In the genomic region with DNA sequence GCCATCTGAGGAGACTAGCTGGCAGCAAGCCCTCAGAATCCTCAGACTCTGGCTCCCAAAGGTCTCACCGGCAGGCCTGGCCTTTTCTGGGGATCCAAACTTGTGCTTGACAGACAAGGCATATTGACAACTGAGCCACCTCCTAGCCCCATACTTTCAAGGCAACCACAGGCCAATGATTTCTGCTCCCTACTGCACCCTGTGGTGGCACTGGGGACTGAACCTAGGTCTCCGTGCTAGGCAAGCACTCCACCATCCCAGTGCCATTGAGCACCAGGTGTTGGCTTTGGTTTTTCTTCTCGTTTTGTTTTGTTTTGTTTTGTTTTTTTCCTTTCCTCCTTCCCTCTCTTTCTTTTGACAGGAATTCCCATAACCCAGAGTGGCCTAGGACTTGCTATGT, we compare ENCODE assay signal across 16 mouse cellular contexts. TPM values are rescaled to one million over a fixed set of nuclear protein-coding genes. Genes with fewer than 3 reads are reported as not detected.
DNase-seq lines count a peak whose midpoint lies in the region; ATAC-seq and TF ChIP-seq lines count a peak whose summit lies in the region.
"Had no signal": no experiment of that assay in that cellular context is flagged by ENCODE, and none has a peak within 500 bp of the region (broad histone marks: within the 10 kb centered on the region; RNA-seq: fewer than 3 reads in every experiment).

No protein-coding gene starts in this region.

- ATAC-seq in forebrain, postnatal 0 days: no peak
- ATAC-seq in lung, embryonic 14.5 days (ENCODE audit: insufficient read depth): no peak
- ATAC-seq in granulocyte monocyte progenitor cell, adult 5-6 weeks (replicated peaks; ENCODE audit: poor library complexity, severe bottlenecking): 0 out of 2 replicates have a peak, but pooled peaks have one; percentile 21

- H3K4me3 ChIP-seq in forebrain, postnatal 0 days (ENCODE audit: low read depth, low read length): no peak overlapping the region
- no peak overlapping the region for H3K4me3 ChIP-seq in forebrain, embryonic 10.5 days
- no peak overlapping the region for H3K4me3 ChIP-seq in lung, embryonic 14.5 days (ENCODE audit: low read depth, low read length)
- no peak overlapping the region for H3K4me3 ChIP-seq in E14TG2a.4 (replicated peaks; ENCODE audit: low read length)
- H3K4me3 ChIP-seq: heart, embryonic 12.5 days; hindbrain, embryonic 15.5 days; liver, embryonic 15.5 days had no signal

- no peaks in the 10 kb centered on the region for H3K9me3 ChIP-seq in forebrain, postnatal 0 days (ENCODE audit: low read length)
- no peaks in the 10 kb centered on the region for H3K9me3 ChIP-seq in forebrain, embryonic 10.5 days
- no peaks in the 10 kb centered on the region for H3K9me3 ChIP-seq in lung, embryonic 14.5 days (ENCODE audit: low read depth, low read length)
- H3K9me3 ChIP-seq in E14TG2a.4 (ENCODE audit: low read length): no peaks in the 10 kb centered on the region
- H3K9me3 ChIP-seq: heart, embryonic 12.5 days; hindbrain, embryonic 15.5 days; liver, embryonic 15.5 days had no signal

- peak; percentile 47 for TF ChIP-seq CTCF in forebrain, postnatal 0 days (IDR thresholded peaks at IDR 0.05; ENCODE audit: low read depth)
- peak; percentile 53 for TF ChIP-seq CTCF in lung, embryonic 14.5 days (IDR thresholded peaks at IDR 0.05; ENCODE audit: low read depth)
- peak; percentile 47 for TF ChIP-seq CTCF in E14TG2a.4 (conservative IDR thresholded peaks at IDR 0.05; ENCODE audit: low read length)

- H3K9ac ChIP-seq in forebrain, postnatal 0 days: no peak overlapping the region
- H3K9ac ChIP-seq in lung, embryonic 14.5 days: no peak overlapping the region
- H3K9ac ChIP-seq: heart, embryonic 12.5 days; hindbrain, embryonic 15.5 days; liver, embryonic 15.5 days had no signal

- H3K36me3 ChIP-seq in forebrain, postnatal 0 days (ENCODE audit: insufficient read depth): no peaks in the 10 kb centered on the region
- peaks cover 20% of the 10 kb centered on the region for H3K36me3 ChIP-seq in forebrain, embryonic 10.5 days (replicated peaks)
- peaks cover 40% of the 10 kb centered on the region for H3K36me3 ChIP-seq in lung, embryonic 14.5 days (ENCODE audit: insufficient read depth)
- H3K36me3 ChIP-seq in E14TG2a.4 (ENCODE audit: insufficient read depth, low read length): peaks cover 96% of the 10 kb centered on the region
- H3K36me3 ChIP-seq: hindbrain, embryonic 15.5 days; liver, embryonic 15.5 days had no signal

- 69% methylated on average over 3 of the region's 3 CpGs for WGBS in forebrain, postnatal 0 days
- 63% methylated on average over 3 of the region's 3 CpGs for WGBS in forebrain, embryonic 10.5 days
- WGBS in lung, embryonic 14.5 days: 55% methylated on average over 3 of the region's 3 CpGs

- H3K4me1 ChIP-seq in forebrain, postnatal 0 days (ENCODE audit: insufficient read depth): peaks cover 3% of the 10 kb centered on the region; the same call in 1 of the 2 replicates
- H3K4me1 ChIP-seq in forebrain, embryonic 10.5 days: peaks cover 10% of the 10 kb centered on the region
- no peaks in the 10 kb centered on the region for H3K4me1 ChIP-seq in lung, embryonic 14.5 days (ENCODE audit: insufficient read depth)
- H3K4me1 ChIP-seq in E14TG2a.4 (replicated peaks; ENCODE audit: low read depth, low read length): peaks cover 86% of the 10 kb centered on the region
- H3K4me1 ChIP-seq: hindbrain, embryonic 15.5 days had no signal

- H3K4me2 ChIP-seq in forebrain, postnatal 0 days (ENCODE audit: low read depth): no peak overlapping the region
- no peak overlapping the region for H3K4me2 ChIP-seq in lung, embryonic 14.5 days
- H3K4me2 ChIP-seq: heart, embryonic 12.5 days; hindbrain, embryonic 15.5 days; liver, embryonic 15.5 days had no signal

- DNase-seq in forebrain, postnatal 0 days: no peak
- no peak for DNase-seq in forebrain, embryonic 10.5 days (ENCODE audit: extremely low spot score, low spot score)
- no peak for DNase-seq in lung, embryonic 14.5 days
- DNase-seq in lung, adult 18-20 months: no peak
- no peak for DNase-seq in cerebellum, adult 11 months
- no peak for DNase-seq in embryo, embryonic 11 days
- DNase-seq: adrenal gland, postnatal 36 days had no signal

- H3K27me3 ChIP-seq in forebrain, postnatal 0 days (ENCODE audit: insufficient read depth, low read length): no peaks in the 10 kb centered on the region
- H3K27me3 ChIP-seq in forebrain, embryonic 10.5 days (ENCODE audit: poor library complexity, severe bottlenecking): no peaks in the 10 kb centered on the region
- no peaks in the 10 kb centered on the region for H3K27me3 ChIP-seq in lung, embryonic 14.5 days (ENCODE audit: insufficient read depth, low read length)
- no peaks in the 10 kb centered on the region for H3K27me3 ChIP-seq in E14TG2a.4 (ENCODE audit: insufficient read depth, low read length)
- H3K27me3 ChIP-seq: heart, embryonic 12.5 days; hindbrain, embryonic 15.5 days; liver, embryonic 15.5 days had no signal

- H3K27ac ChIP-seq in forebrain, postnatal 0 days (ENCODE audit: low read depth, low read length): no peak overlapping the region
- H3K27ac ChIP-seq in forebrain, embryonic 10.5 days: no peak overlapping the region
- H3K27ac ChIP-seq in lung, embryonic 14.5 days (ENCODE audit: low read depth): no peak overlapping the region
- H3K27ac ChIP-seq: hindbrain, embryonic 15.5 days had no signal

RNA-seq across cellular contexts. Expression of a gene that starts 10.0 kb away (rescaled TPM):
- 8.5 and 12.4 TPM in 2 replicates for total RNA-seq in forebrain, postnatal 0 days (2014; rRNA removed)
- 2.2 and 2.3 TPM in 2 replicates for polyA plus RNA-seq in forebrain, postnatal 0 days (2015; fragmentation: Nextera tagmentation; extraction: Ambion mirVana)
- 8.6 and 8.9 TPM in 2 replicates for polyA plus RNA-seq in forebrain, embryonic 10.5 days (2016; fragmentation: Nextera tagmentation; extraction: Ambion mirVana)
- 16.4 TPM in 2 replicates for polyA plus RNA-seq in lung, embryonic 14.5 days (2014; fragmentation: Nextera tagmentation; extraction: Ambion mirVana)
- 1.5 and 2.1 TPM in 2 replicates for total RNA-seq in granulocyte monocyte progenitor cell, adult 5-6 weeks (2014; fragmentation: Nextera tagmentation)
- total RNA-seq in granulocyte monocyte progenitor cell, adult 5-6 weeks (2017): 0.78 and 1.6 TPM in 2 replicates
- total RNA-seq: monocyte, adult 5-6 weeks had no signal

RNA-seq across cellular contexts. Expression of a gene that starts 26.7 kb away (rescaled TPM):
- not detected in 2 replicates for total RNA-seq in forebrain, postnatal 0 days (2014; rRNA removed)
- 0.18 TPM in 1 of 2 replicates, not detected in the other for polyA plus RNA-seq in forebrain, postnatal 0 days (2015; fragmentation: Nextera tagmentation; extraction: Ambion mirVana)
- polyA plus RNA-seq in forebrain, embryonic 10.5 days (2016; fragmentation: Nextera tagmentation; extraction: Ambion mirVana): 0.62 and 0.94 TPM in 2 replicates
- polyA plus RNA-seq in lung, embryonic 14.5 days (2014; fragmentation: Nextera tagmentation; extraction: Ambion mirVana): 1.3 and 1.9 TPM in 2 replicates
- 1.5 and 3.0 TPM in 2 replicates for total RNA-seq in granulocyte monocyte progenitor cell, adult 5-6 weeks (2014; fragmentation: Nextera tagmentation)
- total RNA-seq in granulocyte monocyte progenitor cell, adult 5-6 weeks (2017): 1.4 TPM in 1 of 2 replicates, not detected in the other
- total RNA-seq: ES-E14; layer of hippocampus, adult 8-10 months; monocyte, adult 5-6 weeks had no signal
- polyA plus RNA-seq: frontal cortex, adult 2 months had no signal

RNA-seq across cellular contexts. Expression of a gene that starts 43.9 kb away (rescaled TPM):
- total RNA-seq in forebrain, postnatal 0 days (2014; rRNA removed): 6.0 and 15.2 TPM in 2 replicates
- polyA plus RNA-seq in forebrain, postnatal 0 days (2015; fragmentation: Nextera tagmentation; extraction: Ambion mirVana): 5.7 and 8.3 TPM in 2 replicates
- polyA plus RNA-seq in forebrain, embryonic 10.5 days (2016; fragmentation: Nextera tagmentation; extraction: Ambion mirVana): 24.2 and 24.7 TPM in 2 replicates
- 52.3 and 60.9 TPM in 2 replicates for polyA plus RNA-seq in lung, embryonic 14.5 days (2014; fragmentation: Nextera tagmentation; extraction: Ambion mirVana)
- total RNA-seq in granulocyte monocyte progenitor cell, adult 5-6 weeks (2014; fragmentation: Nextera tagmentation): 4.2 TPM in 2 replicates
- total RNA-seq in granulocyte monocyte progenitor cell, adult 5-6 weeks (2017): 0.52 and 5.6 TPM in 2 replicates

RNA-seq across cellular contexts. Expression of a gene that starts 48.5 kb away (rescaled TPM):
- 7.7 and 8.2 TPM in 2 replicates for total RNA-seq in forebrain, postnatal 0 days (2014; rRNA removed)
- polyA plus RNA-seq in forebrain, postnatal 0 days (2015; fragmentation: Nextera tagmentation; extraction: Ambion mirVana): 13.5 and 14.3 TPM in 2 replicates
- 196 and 197 TPM in 2 replicates for polyA plus RNA-seq in forebrain, embryonic 10.5 days (2016; fragmentation: Nextera tagmentation; extraction: Ambion mirVana)
- 159 and 173 TPM in 2 replicates for polyA plus RNA-seq in lung, embryonic 14.5 days (2014; fragmentation: Nextera tagmentation; extraction: Ambion mirVana)
- total RNA-seq in granulocyte monocyte progenitor cell, adult 5-6 weeks (2014; fragmentation: Nextera tagmentation): 31.4 and 46.5 TPM in 2 replicates
- total RNA-seq in granulocyte monocyte progenitor cell, adult 5-6 weeks (2017): 117 and 138 TPM in 2 replicates
